Mouse (Mus musculus) hindbrain, embryonic 12.5 days (tissue): ENCODE measurements around the gene Olfr101. TPM values are rescaled to one million over a fixed set of nuclear protein-coding genes. Genes with fewer than 3 reads are reported as not detected.

Experiments used
- ATAC-seq: fragments of 200-750 bp; cut with Nextera tagmentation; 2 replicates; pipeline ENCODE4 v1.8.0; 2017; ENCODE audit warnings: moderate TSS enrichment; ENCODE audit not compliant: low FRiP score
- H3K27ac ChIP-seq: fragments of 300-500 bp; sonication (generic); 2 replicates; pipeline ENCODE4 v1.5.1; 2016; ENCODE audit warnings: mild to moderate bottlenecking
- H3K27me3 ChIP-seq: fragments of 300-500 bp; sonication (generic); 2 replicates; pipeline ENCODE4 v1.6.1; 2016; ENCODE audit warnings: mild to moderate bottlenecking
- H3K36me3 ChIP-seq: fragments of 300-500 bp; sonication (generic); 2 replicates; pipeline ENCODE4 v1.6.1; 2016; ENCODE audit warnings: mild to moderate bottlenecking
- H3K4me1 ChIP-seq: fragments of 300-500 bp; sonication (generic); 2 replicates; pipeline ENCODE4 v1.6.1; 2016
- H3K4me2 ChIP-seq: fragments of 300-500 bp; sonication (generic); replicated peaks from 2 replicates; pipeline ENCODE4 v1.6.1; 2016; ENCODE audit warnings: mild to moderate bottlenecking
- H3K4me3 ChIP-seq: fragments of 300-500 bp; sonication (generic); 2 replicates; pipeline ENCODE4 v1.5.1; 2016; ENCODE audit warnings: mild to moderate bottlenecking
- H3K9ac ChIP-seq: fragments of 300-500 bp; sonication (generic); 2 replicates; pipeline ENCODE4 v1.6.1; 2016; ENCODE audit warnings: mild to moderate bottlenecking, moderate library complexity
- H3K9me3 ChIP-seq: fragments of 300-500 bp; sonication (generic); replicated peaks from 2 replicates; pipeline ENCODE4 v1.6.1; 2016; ENCODE audit warnings: mild to moderate bottlenecking
- WGBS: fragments of 180-500 bp; shearing (Covaris S2); methylation state at CpG from one replicate; pipeline ENCODE4 v1.1.7; 2016; 5-methylcytosine and 5-hydroxymethylcytosine counted together
- polyA plus RNA-seq: library from polyadenylated mRNA; unstranded; fragments of >200 nt; fragmentation: Nextera tagmentation; extraction: Ambion mirVana; gene quantifications from 2 replicates; pipeline ENCODE4 v1.2.1, GENCODE M21; 2016

Olfr101 gene
- polyA plus RNA-seq, 1 experiment from 2014 or later: not detected

DNA sequence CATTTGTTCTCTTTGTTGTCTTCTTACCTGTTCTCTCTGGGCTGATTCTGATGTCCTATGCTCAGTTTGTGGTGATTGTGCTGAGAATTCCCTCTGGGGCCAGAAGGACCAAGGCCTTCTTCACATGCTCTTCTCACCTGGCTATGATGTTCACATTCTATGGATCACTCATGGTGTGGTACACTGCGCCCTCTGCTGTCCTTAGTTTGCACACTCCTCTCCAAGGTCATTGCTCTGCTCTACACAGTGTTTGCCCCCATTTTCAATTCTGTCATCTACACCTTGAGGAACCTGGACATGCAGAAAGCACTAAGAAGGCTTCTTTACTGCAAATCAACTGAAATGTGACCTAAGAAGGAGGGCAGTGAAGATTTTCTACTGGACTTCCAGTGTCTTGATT, 53.6 kb downstream of the Olfr101 start:
- Histone ChIP-seq H3K4me1 (no peaks in the 10 kb centered on the region), H3K27me3 (no peaks in the 10 kb centered on the region), H3K4me3 (no peak overlapping the region), H3K27ac (no peak overlapping the region), H3K4me2 (no peak overlapping the region), H3K9ac (no peak overlapping the region), H3K9me3 (no peaks in the 10 kb centered on the region), H3K36me3 (no peaks in the 10 kb centered on the region)
- ATAC-seq: no peak
- WGBS: 15% methylated on average over 1 of the region's 1 CpGs

GRCm38 (mm10) chr17:37249460-37249859, 54.7 kb downstream of the Olfr101 start:
- Histone ChIP-seq H3K4me3 (no peak overlapping the region), H3K36me3 (no peaks in the 10 kb centered on the region), H3K27me3 (no peaks in the 10 kb centered on the region), H3K9ac (no peak overlapping the region), H3K4me1 (no peaks in the 10 kb centered on the region), H3K4me2 (no peak overlapping the region), H3K27ac (no peak overlapping the region), H3K9me3 (no peaks in the 10 kb centered on the region)
- no peak for ATAC-seq

Other genes starting within 250 kb of the Olfr101 start
- 0.18 TPM in 1 of 2 replicates, not detected in the other for gene Olfr90, start 215.8 kb downstream of the Olfr101 start, polyA plus RNA-seq
- 0.05 TPM in 1 of 2 replicates, not detected in the other for gene Olfr91, start 206.0 kb downstream of the Olfr101 start, polyA plus RNA-seq
- not detected in 2 replicates for gene Olfr92, start 184.2 kb downstream of the Olfr101 start, polyA plus RNA-seq
- gene Olfr93, start 142.8 kb downstream of the Olfr101 start, polyA plus RNA-seq: not detected in 2 replicates
- gene Ubd, start 110.4 kb downstream of the Olfr101 start, polyA plus RNA-seq: not detected in 2 replicates
- gene Olfr94, start 103.3 kb downstream of the Olfr101 start, polyA plus RNA-seq: not detected in 2 replicates
- gene Olfr95, start 91.2 kb downstream of the Olfr101 start, polyA plus RNA-seq: not detected in 2 replicates
- not detected in 2 replicates for gene Olfr96, start 84.2 kb downstream of the Olfr101 start, polyA plus RNA-seq
- gene Olfr97, start 67.0 kb downstream of the Olfr101 start, polyA plus RNA-seq: not detected in 2 replicates
- not detected in 2 replicates for gene Olfr98, start 40.6 kb downstream of the Olfr101 start, polyA plus RNA-seq
- 0.92 and 0.95 TPM in 2 replicates for gene H2-M3, start 34.1 kb downstream of the Olfr101 start, polyA plus RNA-seq
- gene Olfr99, start 20.9 kb downstream of the Olfr101 start, polyA plus RNA-seq: not detected in 2 replicates
- not detected in 2 replicates for gene Olfr102, start 12.7 kb upstream of the Olfr101 start, polyA plus RNA-seq
- gene Olfr103, start 35.4 kb upstream of the Olfr101 start, polyA plus RNA-seq: not detected in 2 replicates
- not detected in 2 replicates for gene Olfr104-ps, start 55.3 kb upstream of the Olfr101 start, polyA plus RNA-seq
- gene Olfr105-ps, start 74.7 kb upstream of the Olfr101 start, polyA plus RNA-seq: not detected in 2 replicates
- gene Olfr106-ps, start 86.1 kb upstream of the Olfr101 start, polyA plus RNA-seq: not detected in 2 replicates
- gene Olfr107, start 94.9 kb upstream of the Olfr101 start, polyA plus RNA-seq: not detected in 2 replicates
- not detected in 2 replicates for gene Olfr108, start 141.2 kb upstream of the Olfr101 start, polyA plus RNA-seq
- gene Olfr109, start 154.6 kb upstream of the Olfr101 start, polyA plus RNA-seq: not detected in 2 replicates
- gene H2-M2, start 179.2 kb upstream of the Olfr101 start, polyA plus RNA-seq: not detected in 2 replicates
- gene Olfr110, start 188.2 kb upstream of the Olfr101 start, polyA plus RNA-seq: not detected in 2 replicates
- not detected in 2 replicates for gene Olfr111, start 203.7 kb upstream of the Olfr101 start, polyA plus RNA-seq